Mouse (Mus musculus) hindbrain, postnatal 0 days (tissue): ENCODE results near the gene Eme2. TPM values are rescaled to one million over a fixed set of nuclear protein-coding genes. Genes with fewer than 3 reads are reported as not detected.

ENCODE experiments used
- ATAC-seq: fragments of 200-750 bp; cut with Nextera tagmentation; 2 replicates; pipeline ENCODE4 v1.8.0; 2017; ENCODE audit warnings: mild to moderate bottlenecking, moderate TSS enrichment, moderate library complexity
- DNase-seq: peaks from one replicate; pipeline ENCODE4 v3.0.0-alpha.2; 2015; ENCODE audit warnings: low spot score
- H3K27ac ChIP-seq: fragments of 300-500 bp; sonication (generic); 2 replicates; pipeline ENCODE4 v1.5.1; 2014; ENCODE audit warnings: mild to moderate bottlenecking
- H3K27me3 ChIP-seq: fragments of 300-500 bp; sonication (generic); 2 replicates; pipeline ENCODE4 v1.6.1; 2014; ENCODE audit warnings: low read length, mixed read lengths; ENCODE audit not compliant: insufficient read depth
- H3K36me3 ChIP-seq: fragments of 300-500 bp; sonication (generic); 2 replicates; pipeline ENCODE4 v1.6.1; 2014; ENCODE audit warnings: low read length, mixed read lengths; ENCODE audit not compliant: insufficient read depth
- H3K4me1 ChIP-seq: fragments of 300-500 bp; sonication (generic); 2 replicates; pipeline ENCODE4 v1.6.1; 2014; ENCODE audit warnings: antibody characterized with exemption, low read length, mixed read lengths; ENCODE audit not compliant: insufficient read depth
- H3K4me2 ChIP-seq: fragments of 300-500 bp; sonication (generic); 2 replicates; pipeline ENCODE4 v1.6.1; 2014; ENCODE audit warnings: low read depth, mild to moderate bottlenecking, low read length, moderate library complexity, mixed read lengths
- H3K4me3 ChIP-seq: fragments of 300-500 bp; sonication (generic); 2 replicates; pipeline ENCODE4 v1.5.1; 2014; ENCODE audit warnings: low read length
- H3K9ac ChIP-seq: fragments of 300-500 bp; sonication (generic); replicated peaks from 2 replicates; pipeline ENCODE4 v1.6.1; 2014; ENCODE audit warnings: mild to moderate bottlenecking, low read length, moderate library complexity, mixed read lengths
- H3K9me3 ChIP-seq: fragments of 300-500 bp; sonication (generic); 2 replicates; pipeline ENCODE4 v1.6.1; 2016; ENCODE audit warnings: low read length, mixed read lengths
- CTCF ChIP-seq: IDR thresholded peaks from 2 replicates; pipeline ENCODE4 v1.5.1; 2016; ENCODE audit warnings: antibody characterized with exemption, control low read depth, low read depth
- WGBS: fragments of 180-500 bp; shearing (Covaris S2); extraction: QIAGEN DNeasy Blood & Tissue Kit; methylation state at CpG from one replicate; pipeline ENCODE4 v1.1.7; 2014; 5-methylcytosine and 5-hydroxymethylcytosine counted together
- polyA plus RNA-seq: library from polyadenylated mRNA; unstranded; fragments of >200 nt; fragmentation: Nextera tagmentation; extraction: Ambion mirVana; gene quantifications from 2 replicates; pipeline ENCODE4 v1.2.1, GENCODE M21; 2015
- total RNA-seq: library from RNA; depleted of rRNA; stranded (reverse); fragments of >200 nt; gene quantifications from 2 replicates; pipeline ENCODE4 v1.2.3, GENCODE M21; 2014

Eme2 gene
- total and polyA plus RNA-seq, 2 experiments from 2014 or later, result 21.4 to 49.5 TPM

- H3K36me3 ChIP-seq, result peaks cover 23% of the 10 kb centered on the region
- no peaks in the 10 kb centered on the region for H3K9me3 ChIP-seq
- 73% methylated on average over 12 of the region's 12 CpGs for WGBS
Observed at GRCm38 (mm10) chr17:24892785-24893184, 2.1 kb downstream of the Eme2 start.

GRCm38 (mm10) chr17:24891321-24891720, 3.6 kb downstream of the Eme2 start:
- WGBS, result 79% methylated on average over 13 of the region's 13 CpGs
- H3K36me3 ChIP-seq, result peaks cover 23% of the 10 kb centered on the region
- peaks cover 20% of the 10 kb centered on the region for H3K4me1 ChIP-seq

More at GRCm38 (mm10) chr17:24892785-24893184, 2.1 kb downstream of the Eme2 start:
- Histone ChIP-seq H3K9ac (no peak overlapping the region), H3K4me2 (no peak overlapping the region), H3K4me3 (no peak overlapping the region), H3K27ac (no peak overlapping the region), H3K27me3 (no peaks in the 10 kb centered on the region), H3K4me1 (peaks cover 22% of the 10 kb centered on the region)
- ATAC-seq, result no peak
- TF ChIP-seq CTCF, result no peak
- no peak for DNase-seq

GRCm38 (mm10) chr17:24890151-24891092, 4.5 kb downstream of the Eme2 start:
- Histone ChIP-seq H3K4me2 (no peak overlapping the region), H3K9ac (no peak overlapping the region), H3K27ac (no peak overlapping the region), H3K36me3 (peaks cover 23% of the 10 kb centered on the region), H3K27me3 (no peaks in the 10 kb centered on the region), H3K4me3 (no peak overlapping the region), H3K4me1 (peaks cover 23% of the 10 kb centered on the region), H3K9me3 (no peaks in the 10 kb centered on the region)
- ATAC-seq (no peak), DNase-seq (no peak)
- TF ChIP-seq CTCF, result no peak
- 85% methylated on average over 19 of the region's 19 CpGs for WGBS

More at GRCm38 (mm10) chr17:24891321-24891720, 3.6 kb downstream of the Eme2 start:
- no peaks in the 10 kb centered on the region for H3K27me3 ChIP-seq
- no peak overlapping the region for H3K4me3 ChIP-seq
- TF ChIP-seq CTCF, result no peak
- ATAC-seq, result no peak
- H3K27ac ChIP-seq, result no peak overlapping the region
- no peak overlapping the region for H3K9ac ChIP-seq
- no peaks in the 10 kb centered on the region for H3K9me3 ChIP-seq
- no peak for DNase-seq
- H3K4me2 ChIP-seq, result no peak overlapping the region

- H3K9ac ChIP-seq, result no peak overlapping the region
- no peaks in the 10 kb centered on the region for H3K27me3 ChIP-seq
- ATAC-seq (no peak), DNase-seq (no peak)
- H3K4me3 ChIP-seq, result no peak overlapping the region
- H3K4me2 ChIP-seq, result no peak overlapping the region
- peaks cover 19% of the 10 kb centered on the region for H3K4me1 ChIP-seq
- no peak for TF ChIP-seq CTCF
- H3K27ac ChIP-seq, result no peak overlapping the region
- 86% methylated on average over 3 of the region's 3 CpGs for WGBS
- no peaks in the 10 kb centered on the region for H3K9me3 ChIP-seq
- H3K36me3 ChIP-seq, result peaks cover 23% of the 10 kb centered on the region
Observed at GRCm38 (mm10) chr17:24888862-24889261, 6.0 kb downstream of the Eme2 start.

- Histone ChIP-seq H3K36me3 (peaks cover 21% of the 10 kb centered on the region), H3K9ac (peak overlapping the region; percentile 87), H3K4me1 (peaks cover 16% of the 10 kb centered on the region), H3K9me3 (no peaks in the 10 kb centered on the region), H3K4me2 (peak overlapping the region; percentile 65), H3K4me3 (peak overlapping the region; percentile 84), H3K27ac (peak overlapping the region; percentile 88), H3K27me3 (no peaks in the 10 kb centered on the region)
- TF ChIP-seq CTCF, result no peak
- ATAC-seq (no peak), DNase-seq (no peak)
- 63% methylated on average over 18 of the region's 18 CpGs for WGBS
Observed at GRCm38 (mm10) chr17:24887291-24888080, 7.4 kb downstream of the Eme2 start.

GRCm38 (mm10) chr17:24886932-24887271, 8.0 kb downstream of the Eme2 start:
- Histone ChIP-seq H3K27me3 (no peaks in the 10 kb centered on the region), H3K9me3 (no peaks in the 10 kb centered on the region), H3K4me3 (peak overlapping the region; percentile 84), H3K27ac (peak overlapping the region; percentile 88), H3K4me1 (peaks cover 16% of the 10 kb centered on the region), H3K4me2 (peak overlapping the region; percentile 65), H3K9ac (peak overlapping the region; percentile 87), H3K36me3 (peaks cover 21% of the 10 kb centered on the region)
- DNase-seq, result no peak
- ATAC-seq, result peak; percentile 25
- no peak for TF ChIP-seq CTCF
- WGBS, result 1% methylated on average over 18 of the region's 18 CpGs
